Mouse (Mus musculus): ENCODE data around the gene Adgre1.
"Not testable (repeated sequence)": the region's sequence is repeated elsewhere in the genome, so short reads cannot be mapped to it uniquely, and the experiment has no call there.

Adgre1 gene

DNA sequence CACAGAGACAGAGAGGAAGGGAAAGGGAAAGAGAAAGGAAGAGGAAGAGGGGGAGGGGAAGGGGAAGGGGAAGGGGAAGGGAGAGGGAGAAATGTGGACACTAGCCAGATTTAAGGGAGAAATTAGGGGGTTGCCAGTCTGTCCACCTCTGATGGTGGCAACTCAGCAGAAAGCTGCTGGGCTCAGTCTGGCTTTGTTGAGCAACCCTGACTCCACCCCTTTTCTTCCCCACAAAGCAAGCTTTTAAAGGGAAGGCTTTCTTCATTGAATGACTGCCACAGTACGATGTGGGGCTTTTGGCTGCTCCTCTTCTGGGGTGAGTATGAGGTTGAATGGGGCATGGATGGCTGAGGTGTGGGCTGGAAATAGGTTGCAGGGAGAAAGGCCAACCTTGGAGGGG, at the start of gene Adgre1:
Gene Adgre1 (plus strand): TSS at position 251 of the 400 bp plus-strand sequence.
- no peak for DNase-seq

DNA sequence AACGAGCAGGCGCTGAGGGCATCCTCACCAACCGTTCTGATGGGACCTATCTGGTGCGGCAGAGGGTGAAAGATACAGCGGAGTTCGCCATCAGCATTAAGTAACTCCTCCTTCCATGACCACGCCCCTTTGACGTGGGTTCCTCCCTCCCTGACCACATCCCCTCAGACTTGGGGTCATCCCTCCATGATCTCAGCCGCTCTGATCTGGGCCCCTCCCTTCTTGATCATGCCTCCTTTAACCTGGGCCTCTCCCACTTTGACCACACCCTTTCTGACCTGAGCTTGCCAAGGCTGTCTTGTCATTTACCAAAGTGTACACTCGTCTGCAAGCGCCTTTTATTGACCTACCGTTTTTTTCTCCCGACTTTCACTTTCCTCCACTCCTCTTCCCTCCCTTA, 46.7 kb upstream of the Adgre1 start:
- no peak for DNase-seq

DNA sequence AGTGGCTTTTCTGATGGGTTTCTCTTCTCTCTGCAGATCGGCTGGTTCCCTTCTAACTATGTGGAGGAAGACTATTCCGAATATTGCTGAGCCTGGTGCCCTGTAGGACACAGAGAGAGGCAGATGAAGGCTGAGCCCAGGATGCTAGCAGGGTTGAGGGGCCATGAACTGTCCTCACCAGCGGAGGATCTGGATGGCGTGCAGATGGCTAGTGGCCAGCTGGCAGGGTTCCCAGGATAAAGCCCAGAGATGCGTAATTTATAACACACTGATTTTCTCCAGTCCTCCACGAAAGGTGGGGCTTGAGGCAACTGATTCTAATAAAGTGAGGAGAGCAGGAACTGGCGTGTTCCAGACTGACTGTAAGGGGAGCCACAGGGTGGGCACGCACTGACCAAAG, 30.9 kb upstream of the Adgre1 start:
- DNase-seq = no peak

DNA sequence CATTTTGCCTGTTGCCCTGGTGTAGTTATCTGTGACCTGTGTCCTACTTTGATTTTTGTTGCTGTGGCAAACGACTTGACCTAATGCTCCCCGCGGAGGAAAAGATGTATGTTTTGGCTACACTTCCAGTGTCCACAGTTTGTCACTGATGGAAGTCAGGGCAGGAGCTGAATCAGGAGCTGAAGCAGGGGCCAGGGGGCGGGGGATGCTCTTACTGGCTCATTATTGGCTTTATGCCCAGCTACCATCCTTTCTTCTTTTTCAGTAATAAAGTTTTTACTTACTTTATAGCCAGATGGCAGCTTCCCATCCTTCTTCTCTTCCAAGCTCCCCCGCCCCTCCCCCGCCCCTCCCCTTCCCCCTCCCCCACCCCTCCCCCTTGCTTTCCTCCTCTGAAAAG, 29.5 kb upstream of the Adgre1 start:
- no peak for DNase-seq

DNA sequence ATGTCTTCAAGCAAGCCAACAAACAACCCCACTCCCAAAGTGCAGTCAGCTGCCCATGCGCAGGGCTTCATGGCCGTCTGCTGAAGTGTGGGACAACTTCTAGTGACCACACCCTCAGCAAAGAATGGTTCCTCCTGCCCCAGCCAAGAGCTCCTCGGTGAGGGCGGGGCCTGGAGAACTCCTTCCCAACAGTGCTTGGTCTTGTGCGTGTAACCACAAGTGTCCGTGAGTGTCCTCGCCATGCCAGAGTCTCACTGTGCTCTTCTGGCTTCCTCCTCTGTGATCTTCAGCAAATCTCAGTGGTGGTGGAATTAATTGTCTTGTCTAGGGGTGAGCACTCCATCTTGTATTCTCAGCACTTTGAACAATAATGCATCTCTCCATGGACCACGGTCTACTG, 27.5 kb upstream of the Adgre1 start:
- DNase-seq = no peak

DNA sequence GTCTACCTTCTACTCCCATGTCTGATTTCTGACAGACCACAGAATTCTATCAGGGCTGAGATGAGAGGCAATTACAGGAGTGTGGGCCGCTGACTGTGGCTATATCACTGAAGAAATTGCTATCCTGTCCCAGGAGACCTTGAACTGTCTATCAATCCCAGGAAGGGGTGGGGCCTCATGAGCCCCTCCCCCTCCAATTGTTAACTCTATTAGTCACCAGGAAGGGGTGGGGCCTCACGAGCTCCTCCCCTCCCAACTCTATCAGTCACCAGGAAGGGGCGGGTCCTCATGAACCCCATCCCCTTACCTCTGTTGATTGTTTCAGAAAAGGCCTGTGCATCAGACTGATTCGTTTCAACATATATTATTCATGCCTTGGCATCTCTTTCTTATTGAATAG, 26.2 kb upstream of the Adgre1 start:
- DNase-seq = peak; percentile 30

DNA sequence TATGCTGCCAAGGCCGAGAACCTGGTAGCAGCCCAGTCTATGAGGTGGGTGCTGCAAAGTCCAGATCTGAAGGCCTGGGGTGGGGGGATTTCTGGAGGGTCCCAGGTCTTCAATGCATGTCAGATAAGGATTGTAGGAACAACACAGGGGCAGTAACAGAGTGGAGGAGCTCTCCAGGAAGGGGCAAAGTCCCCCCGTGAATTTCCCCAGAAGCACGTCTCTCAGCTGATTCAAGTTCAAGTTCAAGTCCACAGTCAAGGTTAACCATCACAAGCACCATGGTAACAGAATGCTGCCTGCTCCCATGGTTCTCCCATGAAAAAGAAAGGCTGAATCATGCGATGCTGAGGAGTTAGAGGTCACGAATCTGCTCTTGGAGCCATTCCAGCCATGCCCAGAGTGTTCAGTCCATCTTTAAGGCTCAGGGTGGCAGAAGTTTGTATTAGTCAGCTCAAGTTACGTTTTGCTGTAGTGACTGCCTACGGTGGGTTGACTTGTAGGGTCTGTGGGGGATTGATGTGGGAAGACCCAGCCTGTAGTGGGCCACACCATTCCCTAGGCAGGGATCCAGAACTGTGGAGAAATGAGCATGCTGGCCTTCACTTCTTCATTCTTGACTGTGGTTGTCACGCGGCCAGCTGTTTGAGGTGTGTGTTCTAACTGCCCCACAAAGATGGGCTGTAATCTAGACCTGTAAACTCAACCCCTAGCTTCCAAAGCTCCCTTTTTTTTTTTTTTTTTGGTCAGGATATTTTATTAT, 24.3 kb upstream of the Adgre1 start:
- no peak for DNase-seq

DNA sequence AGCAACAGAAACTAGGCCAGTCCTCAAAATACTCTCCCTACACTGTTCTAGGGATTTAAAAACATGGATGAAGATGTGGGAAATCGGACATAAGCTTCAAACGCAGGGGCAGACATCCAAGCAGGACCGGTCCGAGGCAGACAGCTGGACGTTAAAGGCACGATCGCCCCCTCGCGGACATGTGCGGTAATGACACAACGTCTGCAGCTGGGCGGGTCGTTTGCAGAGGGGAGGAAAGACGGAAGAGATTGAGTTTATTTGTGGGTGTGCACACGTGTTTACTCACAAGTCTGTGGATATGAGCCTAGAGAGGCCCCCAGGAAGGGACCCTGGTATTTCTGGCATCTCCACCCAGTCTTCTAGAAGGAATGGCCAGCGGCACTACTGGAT, 23.7 kb upstream of the Adgre1 start:
- DNase-seq = peak; percentile 82

DNA sequence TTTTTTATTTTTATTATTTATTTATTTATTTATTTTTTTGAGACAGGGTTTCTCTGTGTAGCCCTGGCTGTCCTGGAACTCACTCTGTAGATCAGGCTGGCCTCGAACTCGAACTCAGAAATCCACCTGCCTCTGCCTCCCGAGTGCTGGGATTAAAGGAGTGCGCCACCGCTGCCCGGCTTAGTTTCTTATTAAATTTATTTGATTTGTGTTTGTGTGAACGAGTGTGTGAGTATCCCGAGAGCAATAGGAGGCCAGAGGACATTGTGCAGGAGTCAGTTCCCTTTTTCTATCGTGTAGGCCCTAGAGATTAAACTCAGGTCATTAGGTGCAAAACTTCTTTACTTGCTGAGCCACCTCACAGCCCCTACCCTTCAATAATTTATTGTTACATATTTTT, 23.3 kb upstream of the Adgre1 start:
- not testable (repeated sequence) for DNase-seq

DNA sequence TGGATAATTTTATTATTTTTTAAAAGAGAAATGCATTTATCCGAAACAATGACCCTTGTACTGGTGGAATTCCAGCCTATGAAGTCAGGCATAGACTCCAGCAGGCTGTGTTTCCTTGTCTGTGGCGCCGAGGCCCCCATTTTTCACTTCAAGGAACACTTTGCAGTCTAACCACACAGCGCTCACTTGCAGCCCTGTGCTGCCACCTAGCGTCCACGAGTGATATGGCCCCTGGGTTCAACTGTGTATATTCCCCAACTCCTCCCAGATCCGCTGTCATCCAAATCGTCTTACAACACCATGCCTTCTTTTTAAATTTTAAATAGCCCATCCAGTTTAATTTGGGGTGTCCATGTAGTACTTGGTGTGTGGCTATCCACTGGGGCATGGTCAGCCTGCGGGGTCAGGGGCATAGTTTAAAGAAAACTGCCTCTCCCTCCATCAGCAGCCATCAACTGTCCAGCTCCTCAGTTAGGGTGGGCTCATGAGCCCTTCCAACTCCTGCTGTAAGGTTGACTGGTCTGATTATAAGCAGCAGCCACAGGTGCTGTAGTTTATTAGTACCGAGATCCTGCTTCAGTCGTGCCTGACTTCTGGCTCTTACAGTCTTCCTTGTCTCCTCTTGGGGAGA, 22.7 kb upstream of the Adgre1 start:
- peak; percentile 85 for DNase-seq

DNA sequence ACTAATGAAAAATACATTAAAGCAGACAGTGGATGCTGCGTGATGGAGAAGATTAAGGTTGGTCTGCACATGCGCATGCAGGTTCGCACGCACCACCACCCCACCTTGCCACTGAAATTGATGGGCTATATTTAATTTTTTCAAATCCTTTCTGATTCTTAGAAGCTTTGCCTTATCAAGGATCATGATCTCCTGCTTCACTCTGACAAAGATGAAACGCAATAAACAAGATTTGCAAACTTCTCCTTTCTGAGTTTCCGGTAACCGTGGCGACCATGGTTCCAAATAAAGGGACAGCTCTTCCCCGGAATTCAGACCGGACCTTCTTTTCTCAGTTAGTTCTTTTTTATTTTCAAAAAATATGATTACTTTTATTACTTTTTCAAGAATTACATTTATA, 20.5 kb upstream of the Adgre1 start:
- DNase-seq = no peak

DNA sequence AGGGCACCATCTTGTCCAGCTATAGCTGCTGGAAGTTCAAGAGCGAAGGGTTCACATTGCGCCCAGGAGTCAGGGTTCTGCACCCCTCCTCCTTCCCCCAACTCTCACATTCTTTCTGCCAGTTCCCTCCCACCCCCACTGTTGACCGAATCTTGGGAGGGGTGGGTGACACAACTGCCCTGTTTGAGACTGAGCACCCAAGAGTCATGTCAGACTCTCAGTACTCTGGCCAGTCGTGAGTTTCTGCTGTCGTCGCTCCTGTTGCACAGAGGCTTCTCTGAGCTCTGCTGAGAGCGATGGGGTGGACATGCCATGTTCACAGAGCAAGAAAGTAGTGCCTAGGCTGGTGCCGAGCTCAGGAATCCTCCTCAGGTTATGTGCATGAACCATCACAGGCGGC, 19.2 kb upstream of the Adgre1 start:
- DNase-seq = no peak

DNA sequence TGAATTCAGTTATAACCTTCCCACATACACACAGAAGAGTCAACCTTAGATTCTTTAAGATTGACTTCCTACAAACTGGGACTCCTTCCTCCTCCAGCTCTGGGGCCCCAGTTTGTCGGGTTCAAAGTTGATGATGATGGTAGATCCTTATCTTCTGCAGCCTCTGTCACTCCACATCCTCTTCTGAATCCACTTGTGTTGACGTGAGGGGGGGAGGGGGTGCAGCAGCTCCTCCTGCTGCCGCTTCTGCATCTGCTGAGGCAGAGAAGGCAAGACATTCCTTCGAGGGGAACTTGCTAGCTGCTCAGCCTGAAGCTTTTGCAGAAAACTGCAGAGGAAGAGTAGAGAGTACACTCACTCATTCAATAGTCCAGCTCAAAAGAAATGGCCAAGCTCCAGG, 16.9 kb upstream of the Adgre1 start:
- DNase-seq = peak; percentile 35

DNA sequence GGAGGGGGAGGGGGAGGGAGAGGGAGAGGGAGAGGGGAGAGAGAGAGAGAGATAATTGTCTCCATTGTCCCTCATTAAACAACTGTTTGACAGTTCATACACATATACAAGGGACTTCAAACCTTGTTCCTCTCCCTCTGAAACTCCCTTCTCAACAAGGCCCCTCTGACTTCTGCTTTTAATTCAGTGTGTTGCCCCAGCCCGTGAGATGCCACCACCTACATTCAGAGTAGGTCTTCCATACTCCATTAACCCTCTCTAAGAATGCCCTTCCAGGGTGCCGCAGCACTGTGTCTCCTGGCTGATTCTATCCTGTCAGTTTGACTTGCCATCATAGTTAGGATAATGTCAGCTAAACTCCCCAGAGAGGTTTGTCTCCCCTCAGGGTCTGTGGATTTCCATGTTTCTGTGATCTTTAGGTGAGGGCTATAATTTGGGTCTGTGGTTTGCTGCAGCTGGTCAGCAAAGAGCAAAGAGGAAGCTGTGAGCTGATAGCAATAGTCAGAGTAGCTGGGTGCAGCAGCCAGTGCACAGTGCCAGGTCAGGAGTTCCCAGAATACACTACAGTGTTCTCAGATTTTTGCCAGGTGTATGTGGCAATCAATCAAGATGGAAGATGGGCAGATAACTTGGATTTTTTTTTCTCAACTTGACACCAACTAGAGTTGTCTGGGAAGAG, 14.3 kb upstream of the Adgre1 start:
- DNase-seq = no peak

DNA sequence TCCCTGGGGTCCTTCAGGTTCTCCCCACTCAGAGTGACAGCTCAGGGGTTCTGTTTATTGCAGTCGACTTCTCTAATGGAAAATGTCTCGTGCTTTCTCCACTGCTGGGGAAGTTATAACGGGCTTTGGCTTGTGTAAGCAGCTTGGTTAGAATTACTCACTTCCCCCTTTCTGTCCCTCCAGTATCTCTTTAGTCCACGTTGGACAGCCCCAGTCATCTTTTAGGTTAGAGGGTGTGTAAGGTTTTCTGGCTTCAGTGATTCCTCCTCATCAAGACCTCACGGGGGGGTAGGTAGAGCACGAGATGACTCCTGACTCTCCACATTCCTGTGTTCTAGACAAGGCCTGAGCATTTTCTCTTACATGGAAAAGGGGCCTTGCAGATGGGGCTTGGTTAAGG, 11.5 kb upstream of the Adgre1 start:
- DNase-seq = no peak

DNA sequence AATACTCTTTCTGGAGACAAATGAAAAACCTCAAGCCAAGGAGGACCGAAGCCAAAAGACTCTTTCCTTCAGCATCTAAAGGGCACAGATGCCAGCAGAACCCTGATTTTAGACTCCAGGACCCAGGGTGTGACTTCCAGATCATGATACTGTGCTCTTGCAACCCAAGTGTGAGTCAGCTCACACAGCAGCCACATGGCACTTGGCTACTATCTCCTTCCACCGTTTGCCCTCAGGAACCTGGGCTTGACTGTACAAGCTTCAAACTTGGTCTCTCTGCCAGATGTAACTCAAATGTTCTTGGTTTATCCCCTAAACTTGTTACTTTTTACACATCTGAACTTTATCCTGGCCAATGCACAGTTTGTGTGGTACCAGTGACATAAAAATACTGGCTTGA, 10.7 kb upstream of the Adgre1 start:
- DNase-seq = no peak

DNA sequence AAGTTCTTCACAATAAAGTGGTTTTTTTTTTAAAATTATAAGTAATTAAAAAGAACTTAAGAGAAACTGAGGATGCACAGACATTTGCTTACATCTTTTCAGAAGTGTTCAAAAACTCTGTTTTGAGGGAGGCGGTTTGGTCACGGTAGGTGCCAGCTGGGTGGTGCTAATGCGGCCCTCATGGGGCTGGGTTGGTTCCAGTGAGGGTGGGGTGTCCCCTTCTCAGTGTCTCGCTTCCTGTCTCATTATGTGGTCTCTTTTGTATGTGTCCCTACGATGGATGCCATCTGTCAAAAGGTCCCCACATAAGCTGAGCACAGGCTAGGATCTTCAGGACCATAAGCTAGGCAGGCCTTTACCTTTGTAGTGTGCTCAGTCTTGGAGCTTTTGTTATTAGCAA, 9.4 kb upstream of the Adgre1 start:
- no peak for DNase-seq

DNA sequence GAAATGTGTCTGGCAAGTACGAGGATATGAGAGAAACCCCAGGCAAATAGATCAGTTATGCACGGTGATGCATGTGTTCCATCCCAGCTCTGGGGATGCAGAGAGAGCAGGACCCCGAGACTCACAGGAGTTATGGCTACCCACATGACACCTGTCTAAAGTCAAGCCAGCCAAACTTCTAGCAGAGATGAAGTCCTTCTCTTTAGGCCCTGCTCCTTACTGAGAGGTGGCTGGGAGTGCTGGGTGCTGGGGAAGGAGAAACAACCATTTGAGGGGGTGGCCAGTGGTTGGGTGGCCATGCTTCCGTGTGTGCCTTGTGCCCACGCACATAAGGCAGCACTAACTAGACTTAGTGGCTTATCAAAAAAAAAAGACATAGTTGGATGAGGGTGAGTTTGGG, 8.3 kb upstream of the Adgre1 start:
- DNase-seq = no peak

DNA sequence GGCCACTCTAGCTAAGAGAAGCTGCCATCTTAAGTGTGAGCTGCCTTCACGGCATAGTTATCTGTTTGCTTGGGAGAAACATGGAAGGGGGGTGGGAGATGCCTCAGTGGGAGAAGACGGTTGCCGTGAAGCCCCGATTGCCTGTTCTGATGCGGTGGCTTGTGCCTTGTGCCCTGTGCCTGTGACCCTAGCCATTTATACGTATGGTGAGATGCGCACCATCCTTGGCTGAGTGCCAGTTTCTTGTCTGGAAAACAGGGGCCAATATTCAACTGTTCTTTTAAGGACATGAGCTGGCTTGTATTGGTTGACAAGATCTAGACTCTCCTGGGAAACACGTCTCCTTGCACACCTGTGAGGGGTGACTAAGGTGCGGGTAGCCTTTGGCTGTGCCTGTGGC, 7.4 kb upstream of the Adgre1 start:
- DNase-seq = no peak

DNA sequence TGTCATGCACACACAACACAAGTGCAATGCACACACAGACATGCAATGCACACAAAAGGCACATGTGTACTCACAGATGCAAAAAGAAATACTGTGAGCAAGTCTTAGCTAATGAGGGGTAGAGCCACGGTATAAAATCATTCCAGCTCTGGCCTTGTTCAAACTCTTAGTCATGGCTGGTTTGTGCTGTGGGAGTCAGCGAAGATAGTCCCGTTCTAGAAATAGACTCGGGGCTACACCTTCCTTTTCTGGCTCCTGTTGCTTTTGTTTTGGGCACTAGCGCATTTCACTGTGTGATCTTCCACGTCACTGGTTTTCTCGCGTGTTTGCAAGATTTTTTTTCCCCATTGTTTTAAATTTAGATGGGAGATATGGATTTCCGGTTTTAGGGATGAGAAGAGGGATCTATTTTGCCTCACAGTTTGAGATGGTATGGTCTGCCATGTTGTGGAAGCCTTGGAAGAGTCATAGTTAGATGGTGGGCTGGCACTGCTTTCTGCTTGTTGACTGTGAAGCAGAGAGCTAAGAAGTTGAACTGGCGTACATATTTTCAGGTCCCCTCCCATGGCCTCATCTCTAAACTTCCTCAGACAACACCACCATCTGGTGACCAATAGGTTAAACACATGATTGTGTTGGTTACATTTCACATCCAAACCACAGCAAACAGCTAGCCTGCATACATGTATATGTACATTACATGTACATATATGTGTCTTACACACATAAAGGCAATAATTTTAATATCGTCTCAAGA, 1.2 kb downstream of the Adgre1 start:
- no peak for DNase-seq

All from liver (tissue).